Mouse (Mus musculus): ENCODE measurements around the gene Lrrc29.

DNA sequence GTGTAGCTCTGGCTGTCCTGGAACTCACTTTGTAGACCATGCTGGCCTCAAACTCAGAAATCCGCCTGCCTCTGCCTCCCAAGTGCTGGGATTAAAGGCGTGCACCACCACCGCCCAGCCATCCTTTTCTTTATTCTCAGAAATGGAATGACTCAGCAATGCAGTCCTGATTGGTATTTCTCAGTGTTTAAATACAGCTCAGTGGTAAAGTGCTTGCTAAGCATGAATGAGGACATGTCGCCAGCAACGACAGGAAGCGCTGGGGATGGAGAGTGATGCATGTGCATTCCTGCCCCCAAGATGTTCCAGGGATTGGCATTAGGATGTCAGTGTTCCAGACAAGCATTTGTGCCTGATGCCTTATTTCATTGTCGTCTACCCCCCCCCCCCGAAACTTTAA is 22.7 kb downstream of the Lrrc29 start:
- TF ChIP-seq POLR2A (IDR thresholded peaks at IDR 0.05; ENCODE audit: extremely low read depth, insufficient read depth, low read length), result no peak
- TF ChIP-seq CTCF (IDR thresholded peaks at IDR 0.05; ENCODE audit: low read depth, low read length), result no peak

Data from liver, adult 2 months (tissue).